Comparison of ENCODE assay signal across 9 mouse cellular contexts in the genomic region with DNA sequence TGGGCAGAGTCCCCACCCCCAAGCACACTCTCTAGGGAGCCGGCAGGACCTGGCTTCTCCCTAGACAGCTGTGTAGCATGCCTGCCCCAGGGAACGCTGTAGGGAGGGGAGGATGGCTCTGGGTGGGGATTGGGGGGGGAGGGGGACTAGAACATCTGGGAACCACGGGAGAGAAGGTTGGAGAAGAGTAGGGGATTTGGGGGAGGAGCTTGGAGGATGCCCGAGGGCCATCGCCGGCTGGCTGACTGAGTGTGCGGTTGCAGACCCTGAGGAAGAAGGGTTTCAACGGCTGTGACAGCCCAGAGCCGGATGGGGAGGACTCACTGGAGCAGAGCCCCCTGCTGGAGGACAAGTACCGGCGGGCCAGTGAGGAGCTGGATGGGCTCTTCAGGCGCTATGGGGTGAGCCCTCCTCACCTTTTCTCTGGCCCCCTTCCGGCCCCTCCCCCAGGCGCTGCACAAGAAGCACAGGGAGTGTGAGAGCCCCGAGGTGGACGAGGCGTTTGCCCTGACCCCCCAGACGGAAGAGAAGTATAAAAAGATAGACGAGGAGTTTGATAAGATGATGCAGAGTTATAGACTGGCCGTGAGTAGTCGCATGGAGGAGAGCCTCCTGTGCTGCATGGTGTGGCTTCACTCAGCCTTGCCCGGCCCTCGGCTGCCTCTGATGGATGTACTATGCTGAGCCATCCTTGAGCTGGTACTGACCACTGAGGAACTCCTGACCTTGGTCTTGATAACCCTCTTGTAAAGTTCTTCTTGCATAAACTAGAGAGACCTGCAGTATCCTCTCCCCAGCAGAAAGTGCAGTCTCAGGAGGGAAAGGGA. TPM values are rescaled to one million over a fixed set of nuclear protein-coding genes. Genes with fewer than 3 reads are reported as not detected.
DNase-seq lines count a peak whose midpoint lies in the region; ATAC-seq lines count a peak whose summit lies in the region.
"Had no signal": no experiment of that assay in that cellular context is flagged by ENCODE, and none has a peak within 500 bp of the region (broad histone marks: within the 10 kb centered on the region; RNA-seq: fewer than 3 reads in every experiment).

No protein-coding gene starts in this region.

- no peak overlapping the region for H3K9ac ChIP-seq in forebrain, embryonic 12.5 days
- no peak overlapping the region for H3K9ac ChIP-seq in intestine, embryonic 16.5 days (ENCODE audit: low read depth, low read length)
- H3K9ac ChIP-seq in stomach, embryonic 15.5 days, result no peak overlapping the region

- H3K27ac ChIP-seq in forebrain, embryonic 12.5 days, result peak overlapping the region; percentile 46; the same call in 1 of the 2 replicates
- H3K27ac ChIP-seq in intestine, embryonic 16.5 days (ENCODE audit: low read length), result no peak overlapping the region
- H3K27ac ChIP-seq in stomach, embryonic 15.5 days, result no peak overlapping the region
- H3K27ac ChIP-seq: macrophage had no signal

- peak; percentile 87 for ATAC-seq in forebrain, embryonic 12.5 days (ENCODE audit: low FRiP score)
- ATAC-seq in intestine, embryonic 16.5 days, result peak; percentile 45
- ATAC-seq in stomach, embryonic 15.5 days (ENCODE audit: insufficient read depth, low FRiP score, low read depth), result peak; percentile 54; the same call in 1 of the 2 replicates

- no peaks in the 10 kb centered on the region for H3K27me3 ChIP-seq in forebrain, embryonic 12.5 days
- H3K27me3 ChIP-seq in intestine, embryonic 16.5 days (replicated peaks; ENCODE audit: control insufficient read depth, insufficient read depth, low read length), result no peaks in the 10 kb centered on the region
- no peaks in the 10 kb centered on the region for H3K27me3 ChIP-seq in stomach, embryonic 15.5 days (replicated peaks)

- peaks cover 63% of the 10 kb centered on the region for H3K36me3 ChIP-seq in forebrain, embryonic 12.5 days (replicated peaks)
- H3K36me3 ChIP-seq in intestine, embryonic 16.5 days (ENCODE audit: control insufficient read depth, insufficient read depth, low read length), result peaks cover 7% of the 10 kb centered on the region
- peaks cover 45% of the 10 kb centered on the region for H3K36me3 ChIP-seq in stomach, embryonic 15.5 days

- no peak overlapping the region for H3K4me3 ChIP-seq in forebrain, embryonic 12.5 days (replicated peaks)
- H3K4me3 ChIP-seq in intestine, embryonic 16.5 days (ENCODE audit: low read length), result no peak overlapping the region
- no peak overlapping the region for H3K4me3 ChIP-seq in stomach, embryonic 15.5 days (replicated peaks)

- H3K4me2 ChIP-seq in forebrain, embryonic 12.5 days, result 0 out of 2 replicates have a peak overlapping the region, but pooled peaks have one; percentile 17
- no peak overlapping the region for H3K4me2 ChIP-seq in intestine, embryonic 16.5 days (ENCODE audit: low read depth, low read length)
- no peak overlapping the region for H3K4me2 ChIP-seq in stomach, embryonic 15.5 days

- peaks cover 12% of the 10 kb centered on the region for H3K4me1 ChIP-seq in forebrain, embryonic 12.5 days
- H3K4me1 ChIP-seq in intestine, embryonic 16.5 days (ENCODE audit: control insufficient read depth, insufficient read depth, low read length), result 0 out of 2 replicates have a peak, but pooled peaks cover 2% of the 10 kb centered on the region
- peaks cover 4% of the 10 kb centered on the region; the same call in 1 of the 2 replicates for H3K4me1 ChIP-seq in stomach, embryonic 15.5 days

- peak; percentile 56 for DNase-seq in gastrocnemius, postnatal 14 days
- DNase-seq in gastrocnemius, postnatal 25 days, result no peak
- DNase-seq in MN1 (ENCODE audit: low spot score), result peak; percentile 49
- peak; percentile 69 to 70 for DNase-seq in lung, postnatal 4 days
- no peak for DNase-seq in urinary bladder, adult 18-20 months (ENCODE audit: low spot score in 2 of 2)

- no peaks in the 10 kb centered on the region for H3K9me3 ChIP-seq in forebrain, embryonic 12.5 days
- no peaks in the 10 kb centered on the region for H3K9me3 ChIP-seq in intestine, embryonic 16.5 days (ENCODE audit: control insufficient read depth, low read length)
- no peaks in the 10 kb centered on the region for H3K9me3 ChIP-seq in stomach, embryonic 15.5 days

- intact Hi-C loops in gastrocnemius, postnatal 14 days (cut with DNase I; ENCODE audit: low total_unique reads), result no loop called here

- WGBS in forebrain, embryonic 12.5 days, result 17% methylated on average over 23 of the region's 23 CpGs
- WGBS in intestine, embryonic 16.5 days, result 28% methylated on average over 23 of the region's 23 CpGs
- 23% methylated on average over 23 of the region's 23 CpGs for WGBS in stomach, embryonic 15.5 days

RNA-seq across cellular contexts. Expression of a gene that starts 15.8 kb away (rescaled TPM):
- 100 to 1,000 TPM; 136 to 137 TPM for total RNA-seq in gastrocnemius, postnatal 14 days (2021)
- total RNA-seq in gastrocnemius, postnatal 25 days (2021), result 100 to 1,000 TPM; 156 to 164 TPM
- 17.7 and 20.3 TPM in 2 replicates for polyA plus RNA-seq in forebrain, embryonic 12.5 days (2016; fragmentation: Nextera tagmentation; extraction: Ambion mirVana)
- polyA plus RNA-seq in intestine, embryonic 16.5 days (2015; fragmentation: Nextera tagmentation; extraction: Ambion mirVana), result 13.7 and 23.2 TPM in 2 replicates
- polyA plus RNA-seq in stomach, embryonic 15.5 days (2015; fragmentation: Nextera tagmentation; extraction: Ambion mirVana), result 17.7 and 19.9 TPM in 2 replicates

Comparison
In these comparisons a context has a peak if more than half of its experiments do, and no peak if none do; other contexts are left out.
1. DNase-seq: peak in gastrocnemius, postnatal 14 days (single experiment), MN1 (single experiment) and lung, postnatal 4 days (2 of 2); none in gastrocnemius, postnatal 25 days (single experiment) and urinary bladder, adult 18-20 months (0 of 2).
2. Peak in every context shown above with its lines, with median percentiles within 50 percentile points of each other: ATAC-seq.